Mouse (Mus musculus) embryonic facial prominence, embryonic 10.5 days (tissue): ENCODE measurements around the gene Abcc12. TPM values are rescaled to one million over a fixed set of nuclear protein-coding genes. Genes with fewer than 3 reads are reported as not detected.
A peak's percentile ranks its signal among the peaks of the same experiment; 100 is the strongest.

Experiments used
- DNase-seq: peaks from one replicate; pipeline ENCODE4 v3.0.0-alpha.2; 2017; ENCODE audit warnings: low spot score
- H3K27ac ChIP-seq: fragments of 300-500 bp; sonication (generic); replicated peaks from 2 replicates; pipeline ENCODE4 v1.5.1; 2016; ENCODE audit warnings: mild to moderate bottlenecking
- H3K27me3 ChIP-seq: fragments of 300-500 bp; sonication (generic); replicated peaks from 2 replicates; pipeline ENCODE4 v1.6.1; 2016; ENCODE audit warnings: low read depth, mild to moderate bottlenecking; ENCODE audit not compliant: poor library complexity, severe bottlenecking
- H3K36me3 ChIP-seq: fragments of 300-500 bp; sonication (generic); replicated peaks from 2 replicates; pipeline ENCODE4 v1.6.1; 2016; ENCODE audit warnings: mild to moderate bottlenecking, moderate library complexity
- H3K4me1 ChIP-seq: fragments of 300-500 bp; sonication (generic); 2 replicates; pipeline ENCODE4 v1.6.1; 2016
- H3K4me3 ChIP-seq: fragments of 300-500 bp; sonication (generic); 2 replicates; pipeline ENCODE4 v1.5.1; 2016; ENCODE audit warnings: mild to moderate bottlenecking, moderate library complexity
- H3K9me3 ChIP-seq: fragments of 300-500 bp; sonication (generic); 2 replicates; pipeline ENCODE4 v1.6.1; 2016; ENCODE audit warnings: mild to moderate bottlenecking
- WGBS: fragments of 180-500 bp; shearing (Covaris S2); methylation state at CpG from one replicate; pipeline ENCODE4 v1.1.7; 2016; 5-methylcytosine and 5-hydroxymethylcytosine counted together
- polyA plus RNA-seq: library from polyadenylated mRNA; unstranded; fragments of >200 nt; fragmentation: Nextera tagmentation; extraction: Ambion mirVana; gene quantifications from 2 replicates; pipeline ENCODE4 v1.2.1, GENCODE M21; 2016

Gene Abcc12
- not detected in 2 replicates for polyA plus RNA-seq

- H3K4me3 ChIP-seq = no peak within 1 kb of the TSS
- no peak for DNase-seq
- no peaks in the 10 kb centered on the region for H3K27me3 ChIP-seq
- H3K36me3 ChIP-seq = no peaks in the 10 kb centered on the region
- H3K4me1 ChIP-seq = peaks cover 10% of the 10 kb centered on the region
- no peaks in the 10 kb centered on the region for H3K9me3 ChIP-seq
- no peak within 1 kb of the TSS for H3K27ac ChIP-seq
Measured at GRCm38 (mm10) chr8:86580458-86580857, at the start of gene Abcc12. Abcc12 (minus strand) TSS chr8:86580686.

GRCm38 (mm10) chr8:86630212-86630611, 49.7 kb upstream of the Abcc12 start:
- no peak for DNase-seq
- Histone ChIP-seq H3K4me1 (peaks cover 4% of the 10 kb centered on the region), H3K36me3 (peaks cover 19% of the 10 kb centered on the region), H3K27me3 (no peaks in the 10 kb centered on the region), H3K27ac (no peak overlapping the region), H3K4me3 (no peak overlapping the region), H3K9me3 (no peaks in the 10 kb centered on the region)
- 92% methylated on average over 5 of the region's 5 CpGs for whole genome bisulfite sequencing

GRCm38 (mm10) chr8:86624915-86625314, 44.4 kb upstream of the Abcc12 start:
- 53% methylated on average over 7 of the region's 7 CpGs for WGBS
- DNase-seq = no peak
- Histone ChIP-seq H3K27me3 (no peaks in the 10 kb centered on the region), H3K36me3 (no peaks in the 10 kb centered on the region), H3K27ac (peak overlapping the region; percentile 86; the same call in 1 of the 2 replicates), H3K4me3 (peak overlapping the region; percentile 97), H3K9me3 (no peaks in the 10 kb centered on the region), H3K4me1 (peaks cover 11% of the 10 kb centered on the region)

GRCm38 (mm10) chr8:86623911-86624731, 43.6 kb upstream of the Abcc12 start, which contains the start of gene Lonp2:
Lonp2 (plus strand) TSS chr8:86624043.
- H3K27ac ChIP-seq = peak within 1 kb of the TSS; percentile 86
- H3K9me3 ChIP-seq = no peaks in the 10 kb centered on the region
- under 1% methylated on average over 62 of the region's 62 CpGs for WGBS
- peak within 1 kb of the TSS; percentile 97 for H3K4me3 ChIP-seq
- peak; percentile 99 for DNase-seq
- no peaks in the 10 kb centered on the region for H3K27me3 ChIP-seq
- peaks cover 11% of the 10 kb centered on the region for H3K4me1 ChIP-seq
- no peaks in the 10 kb centered on the region for H3K36me3 ChIP-seq

GRCm38 (mm10) chr8:86623551-86623910, 43.0 kb upstream of the Abcc12 start:
- peaks cover 11% of the 10 kb centered on the region for H3K4me1 ChIP-seq
- no peaks in the 10 kb centered on the region for H3K9me3 ChIP-seq
- no peaks in the 10 kb centered on the region for H3K27me3 ChIP-seq
- H3K36me3 ChIP-seq = no peaks in the 10 kb centered on the region
- WGBS = 2% methylated on average over 14 of the region's 14 CpGs
- DNase-seq = no peak
- peak overlapping the region; percentile 97 for H3K4me3 ChIP-seq
- peak overlapping the region; percentile 86 for H3K27ac ChIP-seq

GRCm38 (mm10) chr8:86617759-86618387, 37.4 kb upstream of the Abcc12 start:
- Histone ChIP-seq H3K36me3 (no peaks in the 10 kb centered on the region), H3K9me3 (no peaks in the 10 kb centered on the region), H3K27me3 (no peaks in the 10 kb centered on the region), H3K27ac (no peak overlapping the region), H3K4me3 (no peak overlapping the region), H3K4me1 (no peaks in the 10 kb centered on the region)
- WGBS = 71% methylated on average over 7 of the region's 7 CpGs
- DNase-seq = no peak

DNA sequence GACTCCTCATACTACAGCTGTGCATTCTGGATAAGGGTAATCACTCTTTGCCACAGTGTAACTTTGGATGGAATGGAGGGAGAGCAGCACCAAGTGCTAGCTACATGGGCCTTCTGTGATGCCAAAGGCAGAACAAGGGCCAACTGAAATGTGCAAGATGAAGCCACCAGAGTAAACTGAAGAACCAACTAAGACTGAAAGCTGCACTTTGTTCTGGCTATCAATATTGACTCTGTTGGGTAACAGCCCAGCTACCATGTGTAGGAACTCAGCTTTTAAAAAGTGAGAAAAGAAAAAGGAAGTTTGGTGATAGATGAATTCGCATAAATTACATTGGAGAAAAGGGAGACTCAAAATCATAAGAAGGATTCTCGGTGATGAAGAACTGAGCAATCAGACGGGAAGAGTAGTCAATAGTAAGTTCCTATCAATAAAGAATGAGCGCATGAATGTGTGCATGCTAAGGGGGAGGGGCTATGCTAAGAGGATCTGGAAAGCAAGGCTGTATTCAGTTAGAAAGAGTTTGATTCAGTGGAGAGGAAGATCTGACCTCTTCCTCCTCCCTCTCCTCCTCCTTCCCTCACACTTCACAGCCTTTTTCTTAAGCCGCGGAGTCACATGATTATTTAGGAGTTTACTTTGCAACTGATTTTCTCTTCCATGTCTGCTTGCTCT, 34.7 kb upstream of the Abcc12 start:
- H3K9me3 ChIP-seq = no peaks in the 10 kb centered on the region
- H3K27me3 ChIP-seq = no peaks in the 10 kb centered on the region
- H3K36me3 ChIP-seq = no peaks in the 10 kb centered on the region
- no peak for DNase-seq
- no peaks in the 10 kb centered on the region for H3K4me1 ChIP-seq
- 89% methylated on average over 6 of the region's 6 CpGs for WGBS
- no peak overlapping the region for H3K4me3 ChIP-seq
- no peak overlapping the region for H3K27ac ChIP-seq

DNA sequence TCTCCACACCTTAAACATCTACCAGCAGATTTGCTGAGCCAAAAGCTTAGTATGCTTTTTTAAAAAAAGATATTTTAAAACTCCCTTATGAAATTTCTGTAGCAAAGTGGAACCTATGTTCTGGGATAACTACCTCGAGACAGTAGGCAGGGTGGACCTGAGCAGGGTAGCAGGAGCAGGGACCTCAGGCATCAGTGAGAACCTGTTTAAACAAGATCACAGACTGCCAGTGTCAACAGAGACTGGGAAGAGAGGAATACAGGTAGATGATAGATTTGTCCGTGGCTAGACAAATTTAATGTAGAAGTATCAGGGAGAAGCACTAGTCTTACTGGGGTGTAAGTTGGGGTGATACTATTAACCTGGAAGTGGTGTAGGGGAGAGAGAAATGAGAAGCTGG, 33.3 kb upstream of the Abcc12 start:
- Histone ChIP-seq H3K4me3 (no peak overlapping the region), H3K9me3 (no peaks in the 10 kb centered on the region), H3K36me3 (no peaks in the 10 kb centered on the region), H3K27ac (no peak overlapping the region), H3K4me1 (no peaks in the 10 kb centered on the region), H3K27me3 (no peaks in the 10 kb centered on the region)
- DNase-seq = no peak
- 76% methylated on average over 2 of the region's 2 CpGs for WGBS

DNA sequence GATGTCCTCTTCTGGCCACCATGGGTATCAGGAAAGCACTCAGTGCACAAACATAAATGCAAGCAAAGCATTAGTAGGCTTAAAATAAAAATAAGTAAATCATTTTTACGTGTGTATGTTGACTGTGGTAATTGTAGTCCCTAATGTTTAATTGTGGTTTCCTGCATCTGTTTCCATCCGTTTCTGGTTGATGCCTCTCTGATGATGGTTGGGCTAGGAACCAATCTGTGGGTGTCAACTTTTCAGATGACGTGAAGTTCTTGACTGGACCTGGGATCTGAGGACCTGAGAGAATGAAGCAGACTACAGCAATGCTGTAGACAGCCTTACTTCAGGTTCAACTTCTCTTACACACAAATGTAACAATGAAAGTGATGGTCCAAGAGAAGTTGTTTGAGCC, 24.2 kb upstream of the Abcc12 start:
- 81% methylated on average over 3 of the region's 3 CpGs for WGBS
- no peak overlapping the region for H3K4me3 ChIP-seq
- no peak overlapping the region for H3K27ac ChIP-seq
- peaks cover 3% of the 10 kb centered on the region; the same call in 1 of the 2 replicates for H3K4me1 ChIP-seq
- DNase-seq = no peak
- H3K27me3 ChIP-seq = no peaks in the 10 kb centered on the region
- H3K36me3 ChIP-seq = no peaks in the 10 kb centered on the region
- H3K9me3 ChIP-seq = no peaks in the 10 kb centered on the region

DNA sequence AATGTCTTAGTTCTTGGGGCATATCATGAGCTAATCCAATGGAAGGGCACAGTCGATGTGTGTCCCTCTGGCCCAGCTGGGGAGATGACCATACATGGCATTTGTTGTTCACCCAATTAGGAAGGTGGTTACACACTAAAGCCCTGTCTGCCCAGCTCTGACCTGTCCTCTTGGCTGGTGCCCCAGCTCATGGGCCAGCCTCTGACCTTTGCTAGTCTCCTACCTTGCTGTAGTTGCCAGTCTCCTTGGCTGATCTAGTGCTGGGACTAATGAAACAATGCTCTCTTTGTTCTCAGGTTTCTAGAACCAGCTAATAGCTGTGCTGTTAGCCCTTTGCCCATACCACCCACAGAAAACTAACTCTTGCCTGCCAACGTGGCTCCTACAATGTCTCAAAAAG, 22.7 kb upstream of the Abcc12 start:
- Histone ChIP-seq H3K27ac (no peak overlapping the region), H3K9me3 (no peaks in the 10 kb centered on the region), H3K4me1 (peaks cover 3% of the 10 kb centered on the region; the same call in 1 of the 2 replicates), H3K27me3 (no peaks in the 10 kb centered on the region), H3K36me3 (no peaks in the 10 kb centered on the region), H3K4me3 (no peak overlapping the region)
- no peak for DNase-seq
- WGBS = 49% methylated on average over 2 of the region's 2 CpGs

GRCm38 (mm10) chr8:86600311-86600710, 19.8 kb upstream of the Abcc12 start:
- no peaks in the 10 kb centered on the region for H3K9me3 ChIP-seq
- H3K4me1 ChIP-seq = peaks cover 3% of the 10 kb centered on the region; the same call in 1 of the 2 replicates
- no peak overlapping the region for H3K4me3 ChIP-seq
- DNase-seq = no peak
- 84% methylated on average over 3 of the region's 3 CpGs for WGBS
- H3K36me3 ChIP-seq = no peaks in the 10 kb centered on the region
- no peak overlapping the region for H3K27ac ChIP-seq
- no peaks in the 10 kb centered on the region for H3K27me3 ChIP-seq

GRCm38 (mm10) chr8:86599299-86599698, 18.8 kb upstream of the Abcc12 start:
- 87% methylated on average over 6 of the region's 6 CpGs for WGBS
- no peaks in the 10 kb centered on the region for H3K9me3 ChIP-seq
- no peaks in the 10 kb centered on the region for H3K36me3 ChIP-seq
- DNase-seq = no peak
- H3K4me1 ChIP-seq = peaks cover 3% of the 10 kb centered on the region; the same call in 1 of the 2 replicates
- no peak overlapping the region for H3K4me3 ChIP-seq
- no peak overlapping the region for H3K27ac ChIP-seq
- no peaks in the 10 kb centered on the region for H3K27me3 ChIP-seq
